Mouse (Mus musculus): ENCODE measurements around the gene Fam117b.

DNA sequence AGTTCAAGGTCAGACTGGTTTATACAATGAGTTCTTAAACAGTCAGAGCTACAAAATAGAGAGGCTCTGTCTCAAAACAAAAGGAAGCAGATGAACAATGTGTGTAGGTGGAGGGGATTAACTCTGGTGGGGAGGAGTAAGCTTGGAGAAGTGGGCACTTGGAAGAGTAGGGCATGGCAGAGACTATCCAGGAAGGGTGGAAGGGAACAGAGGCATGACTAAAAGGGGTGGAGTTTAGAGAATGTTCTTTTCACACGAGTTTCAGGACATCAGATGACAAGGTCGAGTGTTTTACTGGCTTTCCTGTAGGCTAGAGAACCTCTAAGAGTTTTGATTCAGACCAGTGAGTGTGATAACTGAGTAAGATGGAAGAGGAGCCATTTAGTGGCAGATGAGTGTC is 5.1 kb upstream of the Fam117b start:
- TF ChIP-seq CTCF (IDR thresholded peaks at IDR 0.05; ENCODE audit: extremely low read depth, insufficient read depth, insufficient read length, insufficient replicate concordance) (no peak), POLR2A (IDR thresholded peaks at IDR 0.05; ENCODE audit: low read depth, low read length) (no peak)

Measured in spleen, adult 2 months (tissue).